Mouse (Mus musculus): ENCODE measurements at regions not wholly inside any gene's neighbourhood (a gene's known extent, or its start where the extent isn't known, plus 50 kb on each side); places are given as distances from the start of the nearest gene placed in this dataset.

GRCm38 (mm10) chr12:65594075-65594474, 368.8 kb downstream of the Wdr20rt start:
- Histone ChIP-seq H3K4me2 (ENCODE audit: low read length) (no peak overlapping the region), H3K4me1 (ENCODE audit: control insufficient read depth in 2 of 2, insufficient read depth in 2 of 2, low read length in 2 of 2) (no peaks in the 10 kb centered on the region), H3K27ac (replicated peaks in 1 of 2; ENCODE audit: control insufficient read depth in 1 of 2, insufficient read depth in 1 of 2, low read depth in 2 of 2, low read length in 2 of 2) (no peak overlapping the region), H3K4me3 (ENCODE audit: control insufficient read depth in 1 of 2, insufficient read depth in 1 of 2, low read depth in 1 of 2, low read length in 2 of 2) (no peak overlapping the region), H3K27me3 (ENCODE audit: control insufficient read depth, insufficient read depth, low read length) (no peaks in the 10 kb centered on the region), H3K9ac (ENCODE audit: low read length) (no peak overlapping the region), H3K9me3 (ENCODE audit: control insufficient read depth, low read length) (no peaks in the 10 kb centered on the region), H3K36me3 (ENCODE audit: control insufficient read depth, insufficient read depth, low read length) (no peaks in the 10 kb centered on the region)
- ATAC-seq (ENCODE audit: insufficient number of reproducible peaks, insufficient read depth, low FRiP score, low read depth), result no peak
- 76% methylated on average over 3 of the region's 3 CpGs for WGBS

- Histone ChIP-seq H3K9ac (ENCODE audit: low read length) (no peak overlapping the region), H3K36me3 (ENCODE audit: control insufficient read depth, insufficient read depth, low read length) (no peaks in the 10 kb centered on the region), H3K9me3 (ENCODE audit: control insufficient read depth, low read length) (no peaks in the 10 kb centered on the region), H3K4me3 (ENCODE audit: control insufficient read depth in 1 of 2, insufficient read depth in 1 of 2, low read depth in 1 of 2, low read length in 2 of 2) (no peak overlapping the region), H3K4me2 (ENCODE audit: low read length) (no peak overlapping the region), H3K27ac (replicated peaks in 1 of 2; ENCODE audit: control insufficient read depth in 1 of 2, insufficient read depth in 1 of 2, low read depth in 2 of 2, low read length in 2 of 2) (no peak overlapping the region), H3K27me3 (ENCODE audit: control insufficient read depth, insufficient read depth, low read length) (no peaks in the 10 kb centered on the region), H3K4me1 (ENCODE audit: control insufficient read depth in 2 of 2, insufficient read depth in 2 of 2, low read length in 2 of 2) (no peaks in the 10 kb centered on the region)
- no peak for ATAC-seq (ENCODE audit: insufficient number of reproducible peaks, insufficient read depth, low FRiP score, low read depth)
- 77% methylated on average over 1 of the region's 1 CpGs for WGBS
Observed at GRCm38 (mm10) chr12:65644232-65644631, 418.9 kb downstream of the Wdr20rt start.

- Histone ChIP-seq H3K27me3 (ENCODE audit: control insufficient read depth, insufficient read depth, low read length) (no peaks in the 10 kb centered on the region), H3K4me1 (ENCODE audit: control insufficient read depth in 2 of 2, insufficient read depth in 2 of 2, low read length in 2 of 2) (no peaks in the 10 kb centered on the region), H3K4me2 (ENCODE audit: low read length) (no peak overlapping the region), H3K4me3 (ENCODE audit: control insufficient read depth in 1 of 2, insufficient read depth in 1 of 2, low read depth in 1 of 2, low read length in 2 of 2) (no peak overlapping the region), H3K36me3 (ENCODE audit: control insufficient read depth, insufficient read depth, low read length) (no peaks in the 10 kb centered on the region), H3K9ac (ENCODE audit: low read length) (no peak overlapping the region), H3K9me3 (ENCODE audit: control insufficient read depth, low read length) (no peaks in the 10 kb centered on the region), H3K27ac (replicated peaks in 1 of 2; ENCODE audit: control insufficient read depth in 1 of 2, insufficient read depth in 1 of 2, low read depth in 2 of 2, low read length in 2 of 2) (no peak overlapping the region)
- 73% methylated on average over 1 of the region's 1 CpGs for WGBS
- ATAC-seq (ENCODE audit: insufficient number of reproducible peaks, insufficient read depth, low FRiP score, low read depth), result no peak
Observed at GRCm38 (mm10) chr12:65656772-65657171, 431.5 kb downstream of the Wdr20rt start.

GRCm38 (mm10) chr12:65671673-65672072, 446.4 kb downstream of the Wdr20rt start:
- 37% methylated on average over 1 of the region's 1 CpGs for WGBS

GRCm38 (mm10) chr12:65673193-65673592, 447.9 kb downstream of the Wdr20rt start:
- H3K4me2 ChIP-seq (ENCODE audit: low read length), result no peak overlapping the region
- H3K4me1 ChIP-seq (ENCODE audit: control insufficient read depth in 2 of 2, insufficient read depth in 2 of 2, low read length in 2 of 2), result no peaks in the 10 kb centered on the region
- H3K9me3 ChIP-seq (ENCODE audit: control insufficient read depth, low read length), result no peaks in the 10 kb centered on the region
- ATAC-seq (ENCODE audit: insufficient number of reproducible peaks, insufficient read depth, low FRiP score, low read depth), result no peak
- no peaks in the 10 kb centered on the region for H3K27me3 ChIP-seq (ENCODE audit: control insufficient read depth, insufficient read depth, low read length)
- H3K4me3 ChIP-seq (ENCODE audit: control insufficient read depth in 1 of 2, insufficient read depth in 1 of 2, low read depth in 1 of 2, low read length in 2 of 2), result no peak overlapping the region
- 80% methylated on average over 2 of the region's 2 CpGs for WGBS
- H3K9ac ChIP-seq (ENCODE audit: low read length), result no peak overlapping the region
- H3K27ac ChIP-seq (replicated peaks in 1 of 2; ENCODE audit: control insufficient read depth in 1 of 2, insufficient read depth in 1 of 2, low read depth in 2 of 2, low read length in 2 of 2), result no peak overlapping the region
- no peaks in the 10 kb centered on the region for H3K36me3 ChIP-seq (ENCODE audit: control insufficient read depth, insufficient read depth, low read length)

More at GRCm38 (mm10) chr12:65671673-65672072, 446.4 kb downstream of the Wdr20rt start:
- H3K9me3 ChIP-seq (ENCODE audit: control insufficient read depth, low read length), result no peaks in the 10 kb centered on the region
- no peaks in the 10 kb centered on the region for H3K36me3 ChIP-seq (ENCODE audit: control insufficient read depth, insufficient read depth, low read length)
- H3K27ac ChIP-seq (replicated peaks in 1 of 2; ENCODE audit: control insufficient read depth in 1 of 2, insufficient read depth in 1 of 2, low read depth in 2 of 2, low read length in 2 of 2), result no peak overlapping the region
- H3K4me2 ChIP-seq (ENCODE audit: low read length), result no peak overlapping the region
- ATAC-seq (ENCODE audit: insufficient number of reproducible peaks, insufficient read depth, low FRiP score, low read depth), result no peak
- no peak overlapping the region for H3K4me3 ChIP-seq (ENCODE audit: control insufficient read depth in 1 of 2, insufficient read depth in 1 of 2, low read depth in 1 of 2, low read length in 2 of 2)
- no peaks in the 10 kb centered on the region for H3K27me3 ChIP-seq (ENCODE audit: control insufficient read depth, insufficient read depth, low read length)
- no peaks in the 10 kb centered on the region for H3K4me1 ChIP-seq (ENCODE audit: control insufficient read depth in 2 of 2, insufficient read depth in 2 of 2, low read length in 2 of 2)
- H3K9ac ChIP-seq (ENCODE audit: low read length), result no peak overlapping the region

GRCm38 (mm10) chr12:65674916-65675660, 449.8 kb downstream of the Wdr20rt start:
- Histone ChIP-seq H3K4me1 (ENCODE audit: control insufficient read depth in 2 of 2, insufficient read depth in 2 of 2, low read length in 2 of 2) (no peaks in the 10 kb centered on the region), H3K27ac (replicated peaks in 1 of 2; ENCODE audit: control insufficient read depth in 1 of 2, insufficient read depth in 1 of 2, low read depth in 2 of 2, low read length in 2 of 2) (no peak overlapping the region), H3K4me3 (ENCODE audit: control insufficient read depth in 1 of 2, insufficient read depth in 1 of 2, low read depth in 1 of 2, low read length in 2 of 2) (no peak overlapping the region), H3K4me2 (ENCODE audit: low read length) (no peak overlapping the region), H3K27me3 (ENCODE audit: control insufficient read depth, insufficient read depth, low read length) (no peaks in the 10 kb centered on the region), H3K9ac (ENCODE audit: low read length) (no peak overlapping the region), H3K36me3 (ENCODE audit: control insufficient read depth, insufficient read depth, low read length) (no peaks in the 10 kb centered on the region), H3K9me3 (ENCODE audit: control insufficient read depth, low read length) (no peaks in the 10 kb centered on the region)
- ATAC-seq (ENCODE audit: insufficient number of reproducible peaks, insufficient read depth, low FRiP score, low read depth), result no peak
- WGBS, result 60% methylated on average over 1 of the region's 1 CpGs

- no peaks in the 10 kb centered on the region for H3K27me3 ChIP-seq (ENCODE audit: control insufficient read depth, insufficient read depth, low read length)
- no peak overlapping the region for H3K9ac ChIP-seq (ENCODE audit: low read length)
- no peaks in the 10 kb centered on the region for H3K9me3 ChIP-seq (ENCODE audit: control insufficient read depth, low read length)
- no peaks in the 10 kb centered on the region for H3K4me1 ChIP-seq (ENCODE audit: control insufficient read depth in 2 of 2, insufficient read depth in 2 of 2, low read length in 2 of 2)
- no peak overlapping the region for H3K4me3 ChIP-seq (ENCODE audit: control insufficient read depth in 1 of 2, insufficient read depth in 1 of 2, low read depth in 1 of 2, low read length in 2 of 2)
- no peak for ATAC-seq (ENCODE audit: insufficient number of reproducible peaks, insufficient read depth, low FRiP score, low read depth)
- no peak overlapping the region for H3K4me2 ChIP-seq (ENCODE audit: low read length)
- no peak overlapping the region for H3K27ac ChIP-seq (replicated peaks in 1 of 2; ENCODE audit: control insufficient read depth in 1 of 2, insufficient read depth in 1 of 2, low read depth in 2 of 2, low read length in 2 of 2)
- H3K36me3 ChIP-seq (ENCODE audit: control insufficient read depth, insufficient read depth, low read length), result no peaks in the 10 kb centered on the region
- 72% methylated on average over 2 of the region's 2 CpGs for WGBS
Observed at GRCm38 (mm10) chr12:65680335-65680734, 455.0 kb downstream of the Wdr20rt start.

- Histone ChIP-seq H3K4me2 (ENCODE audit: low read length) (no peak overlapping the region), H3K27me3 (ENCODE audit: control insufficient read depth, insufficient read depth, low read length) (no peaks in the 10 kb centered on the region), H3K4me1 (ENCODE audit: control insufficient read depth in 2 of 2, insufficient read depth in 2 of 2, low read length in 2 of 2) (no peaks in the 10 kb centered on the region), H3K9ac (ENCODE audit: low read length) (no peak overlapping the region), H3K27ac (replicated peaks in 1 of 2; ENCODE audit: control insufficient read depth in 1 of 2, insufficient read depth in 1 of 2, low read depth in 2 of 2, low read length in 2 of 2) (no peak overlapping the region), H3K9me3 (ENCODE audit: control insufficient read depth, low read length) (no peaks in the 10 kb centered on the region), H3K4me3 (ENCODE audit: control insufficient read depth in 1 of 2, insufficient read depth in 1 of 2, low read depth in 1 of 2, low read length in 2 of 2) (no peak overlapping the region), H3K36me3 (ENCODE audit: control insufficient read depth, insufficient read depth, low read length) (no peaks in the 10 kb centered on the region)
- no peak for ATAC-seq (ENCODE audit: insufficient number of reproducible peaks, insufficient read depth, low FRiP score, low read depth)
- WGBS, result 75% methylated on average over 6 of the region's 6 CpGs
Observed at GRCm38 (mm10) chr12:65681826-65682225, 456.5 kb downstream of the Wdr20rt start.
